Mouse (Mus musculus): ENCODE results near the gene Gap43. TPM values are rescaled to one million over a fixed set of nuclear protein-coding genes. Genes with fewer than 3 reads are reported as not detected.
"Not testable (repeated sequence)": the region's sequence is repeated elsewhere in the genome, so short reads cannot be mapped to it uniquely, and the experiment has no call there.

The Gap43 gene
- polyA plus RNA-seq, 1 experiment from 2014 or later = 122 TPM

- no peak overlapping the region for H3K4me2 ChIP-seq
- no peak overlapping the region for H3K9ac ChIP-seq
- no peak overlapping the region for H3K27ac ChIP-seq
- 83% methylated on average over 5 of the region's 5 CpGs for WGBS
- no peak for ATAC-seq (ENCODE audit: insufficient number of reproducible peaks, insufficient read depth, low FRiP score, low TSS enrichment, low read depth)
- H3K9me3 ChIP-seq = no peaks in the 10 kb centered on the region
- no peak overlapping the region for H3K4me3 ChIP-seq
- no peaks in the 10 kb centered on the region for H3K4me1 ChIP-seq
- H3K27me3 ChIP-seq = no peaks in the 10 kb centered on the region
- no peaks in the 10 kb centered on the region for H3K36me3 ChIP-seq
Measured at GRCm38 (mm10) chr16:42262935-42263542, 77.4 kb downstream of the Gap43 start.

GRCm38 (mm10) chr16:42255693-42256092, 84.8 kb downstream of the Gap43 start:
- H3K36me3 ChIP-seq = no peaks in the 10 kb centered on the region; the same call in 1 of the 2 replicates
- WGBS = 64% methylated on average over 11 of the region's 11 CpGs
- H3K4me1 ChIP-seq = no peaks in the 10 kb centered on the region
- no peak overlapping the region for H3K4me2 ChIP-seq
- no peaks in the 10 kb centered on the region for H3K9me3 ChIP-seq
- H3K27ac ChIP-seq = no peak overlapping the region
- H3K9ac ChIP-seq = no peak overlapping the region
- no peaks in the 10 kb centered on the region for H3K27me3 ChIP-seq
- H3K4me3 ChIP-seq = no peak overlapping the region
- no peak for ATAC-seq (ENCODE audit: insufficient number of reproducible peaks, insufficient read depth, low FRiP score, low TSS enrichment, low read depth)

- Histone ChIP-seq H3K27me3 (no peaks in the 10 kb centered on the region), H3K9me3 (no peaks in the 10 kb centered on the region), H3K4me1 (no peaks in the 10 kb centered on the region), H3K4me3 (no peak overlapping the region), H3K36me3 (no peaks in the 10 kb centered on the region; the same call in 1 of the 2 replicates), H3K9ac (no peak overlapping the region), H3K4me2 (no peak overlapping the region), H3K27ac (no peak overlapping the region)
- no peak for ATAC-seq (ENCODE audit: insufficient number of reproducible peaks, insufficient read depth, low FRiP score, low TSS enrichment, low read depth)
- WGBS = 84% methylated on average over 3 of the region's 3 CpGs
Measured at GRCm38 (mm10) chr16:42255222-42255621, 85.2 kb downstream of the Gap43 start.

- H3K27me3 ChIP-seq = no peaks in the 10 kb centered on the region
- H3K36me3 ChIP-seq = no peaks in the 10 kb centered on the region; the same call in 1 of the 2 replicates
- H3K4me2 ChIP-seq = no peak overlapping the region
- no peaks in the 10 kb centered on the region for H3K9me3 ChIP-seq
- H3K27ac ChIP-seq = no peak overlapping the region
- H3K9ac ChIP-seq = no peak overlapping the region
- ATAC-seq (ENCODE audit: insufficient number of reproducible peaks, insufficient read depth, low FRiP score, low TSS enrichment, low read depth) = no peak
- 67% methylated on average over 5 of the region's 5 CpGs for WGBS
- H3K4me1 ChIP-seq = no peaks in the 10 kb centered on the region
- no peak overlapping the region for H3K4me3 ChIP-seq
Measured at GRCm38 (mm10) chr16:42252252-42252651, 88.2 kb downstream of the Gap43 start.

- not testable (repeated sequence) for H3K4me3 ChIP-seq; H3K36me3 ChIP-seq; H3K9ac ChIP-seq; H3K9me3 ChIP-seq; ATAC-seq (ENCODE audit: insufficient number of reproducible peaks, insufficient read depth, low FRiP score, low TSS enrichment, low read depth); H3K27ac ChIP-seq; H3K27me3 ChIP-seq; H3K4me2 ChIP-seq; H3K4me1 ChIP-seq
- WGBS = 86% methylated on average over 3 of the region's 3 CpGs
Measured at GRCm38 (mm10) chr16:42244121-42244520, 96.3 kb downstream of the Gap43 start.

GRCm38 (mm10) chr16:42231306-42231705, 109.1 kb downstream of the Gap43 start:
- H3K27me3 ChIP-seq = no peaks in the 10 kb centered on the region
- H3K4me2 ChIP-seq = no peak overlapping the region
- WGBS = 65% methylated on average over 4 of the region's 4 CpGs
- H3K9ac ChIP-seq = no peak overlapping the region
- H3K4me3 ChIP-seq = no peak overlapping the region
- H3K9me3 ChIP-seq = no peaks in the 10 kb centered on the region; the same call in 1 of the 2 replicates
- H3K4me1 ChIP-seq = no peaks in the 10 kb centered on the region
- no peak overlapping the region for H3K27ac ChIP-seq
- no peaks in the 10 kb centered on the region for H3K36me3 ChIP-seq
- no peak for ATAC-seq (ENCODE audit: insufficient number of reproducible peaks, insufficient read depth, low FRiP score, low TSS enrichment, low read depth)

Small RNAs within 50 kb of the gene (microRNA-seq; reads per million reads assigned to microRNA genes)
- 41.2 reads per million, percentile 42 among the genes with 10 or more reads in this experiment for gene Mir6540
